Mouse (Mus musculus) forebrain, embryonic 11.5 days (tissue): Measurements from ENCODE around the gene Tmem214. TPM values are rescaled to one million over a fixed set of nuclear protein-coding genes. Genes with fewer than 3 reads are reported as not detected.
A peak's percentile ranks its signal among the peaks of the same experiment; 100 is the strongest.

ENCODE experiments used
- ATAC-seq: fragments of 200-750 bp; cut with Nextera tagmentation; replicated peaks from 2 replicates; pipeline ENCODE4 v1.8.0; 2017; ENCODE audit warnings: moderate TSS enrichment; ENCODE audit not compliant: low FRiP score
- DNase-seq: peaks from one replicate; pipeline ENCODE4 v3.0.0-alpha.2; 2017; ENCODE audit warnings: low spot score
- H3K27ac ChIP-seq: fragments of 300-500 bp; sonication (generic); 2 replicates; pipeline ENCODE4 v1.5.1; 2014; ENCODE audit warnings: low read depth, low read length
- H3K27me3 ChIP-seq: fragments of 300-500 bp; sonication (generic); 2 replicates; pipeline ENCODE4 v1.6.1; 2014; ENCODE audit warnings: mild to moderate bottlenecking, low read length, mixed read lengths; ENCODE audit not compliant: control insufficient read depth, insufficient read depth
- H3K36me3 ChIP-seq: fragments of 300-500 bp; sonication (generic); 2 replicates; pipeline ENCODE4 v1.6.1; 2014; ENCODE audit warnings: mild to moderate bottlenecking, low read length, moderate library complexity, mixed read lengths; ENCODE audit not compliant: control insufficient read depth, insufficient read depth
- H3K4me1 ChIP-seq: fragments of 300-500 bp; sonication (generic); replicated peaks from 2 replicates; pipeline ENCODE4 v1.6.1; 2014; ENCODE audit warnings: low read length, mixed read lengths; ENCODE audit not compliant: control insufficient read depth, insufficient read depth
- H3K4me2 ChIP-seq: fragments of 300-500 bp; sonication (generic); 2 replicates; pipeline ENCODE4 v1.6.1; 2014; ENCODE audit warnings: low read depth, mild to moderate bottlenecking, low read length, moderate library complexity, mixed read lengths; ENCODE audit not compliant: severe bottlenecking
- H3K4me3 ChIP-seq: fragments of 300-500 bp; sonication (generic); 2 replicates; pipeline ENCODE4 v1.5.1; 2014; ENCODE audit warnings: low read depth, low read length
- H3K9ac ChIP-seq: fragments of 300-500 bp; sonication (generic); 2 replicates; pipeline ENCODE4 v1.6.1; 2014; ENCODE audit warnings: low read length
- H3K9me3 ChIP-seq: fragments of 300-500 bp; sonication (generic); 2 replicates; pipeline ENCODE4 v1.6.1; 2016; ENCODE audit warnings: low read length, mixed read lengths; ENCODE audit not compliant: control insufficient read depth
- WGBS: fragments of 180-500 bp; shearing (Covaris S2); extraction: QIAGEN DNeasy Blood & Tissue Kit; methylation state at CpG from one replicate; pipeline ENCODE4 v1.1.7; 2014; 5-methylcytosine and 5-hydroxymethylcytosine counted together
- polyA plus RNA-seq: library from polyadenylated mRNA; unstranded; fragments of >200 nt; fragmentation: Nextera tagmentation; extraction: Ambion mirVana; gene quantifications from 2 replicates; pipeline ENCODE4 v1.2.1, GENCODE M21; 2014

Gene Tmem214
- polyA plus RNA-seq, 1 experiment from 2014 or later, result 49.8 TPM

DNA sequence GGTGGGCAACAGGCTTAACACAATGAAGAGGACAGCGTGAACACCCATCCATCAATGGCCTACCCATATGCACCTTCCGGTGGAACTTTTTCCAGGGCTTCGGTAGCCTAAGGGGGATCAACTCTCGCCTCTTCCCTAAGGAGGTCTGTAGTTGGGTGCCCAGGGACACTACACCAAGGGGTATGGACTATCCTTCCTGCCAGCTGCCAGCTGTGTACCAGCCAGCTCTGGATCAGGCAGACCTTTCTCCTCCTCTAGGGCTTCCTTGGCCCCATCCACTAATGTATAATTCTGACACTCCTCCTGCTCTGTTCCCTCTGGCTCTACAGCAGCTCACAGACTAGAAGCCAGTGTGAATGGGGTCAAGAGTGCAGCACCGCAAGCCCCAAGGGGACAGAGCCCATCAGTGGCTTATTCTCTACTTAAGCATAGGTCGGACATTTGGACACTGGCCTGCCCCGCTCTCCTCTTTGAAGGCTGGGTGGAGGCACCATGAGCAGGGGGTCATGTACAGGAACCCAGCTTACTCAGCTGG, 46.4 kb downstream of the Tmem214 start:
- Histone ChIP-seq H3K4me1 (peaks cover 13% of the 10 kb centered on the region; the same call in 1 of the 2 replicates), H3K9me3 (no peaks in the 10 kb centered on the region), H3K9ac (no peak overlapping the region; the same call in 1 of the 2 replicates), H3K4me3 (peak overlapping the region; percentile 14), H3K27me3 (no peaks in the 10 kb centered on the region), H3K36me3 (no peaks in the 10 kb centered on the region), H3K27ac (peak overlapping the region; percentile 42), H3K4me2 (peak overlapping the region; percentile 26; the same call in 1 of the 2 replicates)
- ATAC-seq (no peak), DNase-seq (no peak)
- 77% methylated on average over 7 of the region's 7 CpGs for WGBS

DNA sequence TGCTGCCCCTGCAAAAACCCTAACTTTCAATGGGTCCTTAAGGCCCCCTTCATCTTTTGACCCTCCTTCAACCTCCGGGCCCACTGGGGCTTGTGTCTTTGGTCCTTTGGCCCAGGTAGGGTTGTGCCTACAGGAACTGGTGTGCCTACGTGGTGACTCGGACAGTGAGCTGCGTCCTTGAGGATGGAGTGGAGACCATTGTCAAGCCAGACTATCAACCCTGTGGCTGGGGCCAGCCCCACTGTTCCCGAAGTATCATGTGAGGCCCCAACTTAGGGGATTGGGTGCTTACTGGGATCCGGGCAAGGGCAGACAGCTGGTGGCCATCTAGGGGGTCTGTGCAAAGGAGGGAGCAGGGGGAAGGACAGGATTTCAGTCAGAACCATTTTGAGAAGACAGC, 47.0 kb downstream of the Tmem214 start:
- no peaks in the 10 kb centered on the region for H3K27me3 ChIP-seq
- peak overlapping the region; percentile 26; the same call in 1 of the 2 replicates for H3K4me2 ChIP-seq
- H3K36me3 ChIP-seq, result no peaks in the 10 kb centered on the region
- 0 out of 2 replicates have a peak overlapping the region, but pooled peaks have one; percentile 14 for H3K4me3 ChIP-seq
- DNase-seq (no peak), ATAC-seq (no peak)
- 68% methylated on average over 6 of the region's 6 CpGs for WGBS
- no peak overlapping the region for H3K27ac ChIP-seq
- no peaks in the 10 kb centered on the region for H3K9me3 ChIP-seq
- no peak overlapping the region for H3K9ac ChIP-seq
- peaks cover 13% of the 10 kb centered on the region; the same call in 1 of the 2 replicates for H3K4me1 ChIP-seq

DNA sequence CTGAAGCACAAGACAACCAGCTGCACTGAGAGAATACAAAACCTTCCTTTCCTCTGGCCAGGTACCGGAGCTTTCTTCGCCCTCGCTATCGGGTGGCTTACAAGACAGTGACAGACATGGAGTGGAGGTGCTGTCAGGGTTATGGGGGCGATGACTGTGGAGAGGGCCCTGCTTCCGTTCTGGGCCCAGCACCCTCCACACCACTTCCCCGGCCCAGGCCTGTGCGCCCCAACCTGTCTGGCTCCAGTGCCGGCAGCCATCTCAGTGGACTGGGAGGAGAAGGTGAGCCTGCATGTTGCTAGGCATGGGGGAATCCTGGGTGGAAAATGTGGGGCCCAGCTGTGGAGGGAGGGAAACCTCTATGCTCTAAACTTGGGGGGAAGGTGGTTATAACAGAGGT, 47.6 kb downstream of the Tmem214 start:
- ATAC-seq (peak; percentile 42), DNase-seq (no peak)
- H3K4me2 ChIP-seq, result peak overlapping the region; percentile 26; the same call in 1 of the 2 replicates
- peak overlapping the region; percentile 14; the same call in 1 of the 2 replicates for H3K9ac ChIP-seq
- no peaks in the 10 kb centered on the region for H3K27me3 ChIP-seq
- H3K36me3 ChIP-seq, result no peaks in the 10 kb centered on the region
- peaks cover 13% of the 10 kb centered on the region; the same call in 1 of the 2 replicates for H3K4me1 ChIP-seq
- H3K9me3 ChIP-seq, result no peaks in the 10 kb centered on the region
- H3K27ac ChIP-seq, result 0 out of 2 replicates have a peak overlapping the region, but pooled peaks have one; percentile 8
- peak overlapping the region; percentile 4; the same call in 1 of the 2 replicates for H3K4me3 ChIP-seq
- WGBS, result 67% methylated on average over 9 of the region's 9 CpGs

DNA sequence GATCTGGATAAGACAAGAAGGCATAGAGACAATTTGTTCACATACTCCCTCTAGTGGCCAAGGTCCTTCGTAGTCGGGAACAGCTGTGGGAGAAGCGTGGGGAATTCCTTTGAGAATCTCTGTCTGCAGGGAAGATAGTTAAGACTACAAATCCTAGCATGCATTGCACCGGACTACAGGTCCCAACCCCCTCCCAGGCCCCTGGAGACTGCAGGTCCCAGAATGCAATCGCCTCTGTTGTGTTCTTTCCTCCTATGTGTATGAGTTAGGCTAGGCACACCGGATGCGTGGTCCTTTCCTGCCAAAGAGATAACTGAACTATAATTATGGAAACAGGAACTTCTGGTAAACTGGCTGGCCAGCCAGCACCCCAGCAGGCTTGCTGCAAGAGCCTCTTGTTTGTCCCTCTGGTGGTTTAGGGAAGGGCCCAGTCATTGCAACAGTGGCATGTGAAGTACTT, 48.2 kb downstream of the Tmem214 start:
- peak; percentile 85 for ATAC-seq
- H3K36me3 ChIP-seq, result no peaks in the 10 kb centered on the region
- no peaks in the 10 kb centered on the region for H3K9me3 ChIP-seq
- H3K27me3 ChIP-seq, result no peaks in the 10 kb centered on the region
- H3K9ac ChIP-seq, result no peak overlapping the region
- peaks cover 16% of the 10 kb centered on the region; the same call in 1 of the 2 replicates for H3K4me1 ChIP-seq
- WGBS, result 7% methylated on average over 7 of the region's 7 CpGs
- H3K27ac ChIP-seq, result no peak overlapping the region
- peak; percentile 88 for DNase-seq
- peak overlapping the region; percentile 34; the same call in 1 of the 2 replicates for H3K4me2 ChIP-seq
- no peak overlapping the region; the same call in 1 of the 2 replicates for H3K4me3 ChIP-seq

DNA sequence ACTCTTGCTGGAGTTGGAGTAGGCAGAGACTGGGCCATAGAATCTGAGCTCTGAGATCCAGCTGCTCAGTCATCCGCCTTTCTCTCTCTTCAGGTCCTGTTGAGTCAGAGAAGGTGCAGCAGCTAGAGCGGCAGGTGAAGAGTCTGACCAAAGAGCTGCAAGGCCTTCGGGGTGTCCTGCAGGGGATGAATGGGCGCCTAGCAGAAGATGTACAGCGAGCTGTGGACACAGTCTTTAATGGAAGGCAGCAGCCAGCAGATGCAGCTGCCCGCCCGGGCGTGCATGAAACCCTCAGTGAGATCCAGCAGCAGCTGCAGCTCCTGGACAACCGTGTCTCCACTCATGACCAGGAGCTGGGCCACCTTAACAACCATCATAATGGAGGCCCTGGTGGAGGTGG, 49.0 kb downstream of the Tmem214 start:
- H3K9ac ChIP-seq, result no peak overlapping the region
- no peak overlapping the region for H3K27ac ChIP-seq
- no peak overlapping the region for H3K4me2 ChIP-seq
- 90% methylated on average over 9 of the region's 9 CpGs for WGBS
- no peak for ATAC-seq
- no peaks in the 10 kb centered on the region for H3K36me3 ChIP-seq
- H3K4me1 ChIP-seq, result peaks cover 17% of the 10 kb centered on the region
- H3K27me3 ChIP-seq, result no peaks in the 10 kb centered on the region
- H3K9me3 ChIP-seq, result no peaks in the 10 kb centered on the region
- H3K4me3 ChIP-seq, result no peak overlapping the region
- DNase-seq, result no peak

DNA sequence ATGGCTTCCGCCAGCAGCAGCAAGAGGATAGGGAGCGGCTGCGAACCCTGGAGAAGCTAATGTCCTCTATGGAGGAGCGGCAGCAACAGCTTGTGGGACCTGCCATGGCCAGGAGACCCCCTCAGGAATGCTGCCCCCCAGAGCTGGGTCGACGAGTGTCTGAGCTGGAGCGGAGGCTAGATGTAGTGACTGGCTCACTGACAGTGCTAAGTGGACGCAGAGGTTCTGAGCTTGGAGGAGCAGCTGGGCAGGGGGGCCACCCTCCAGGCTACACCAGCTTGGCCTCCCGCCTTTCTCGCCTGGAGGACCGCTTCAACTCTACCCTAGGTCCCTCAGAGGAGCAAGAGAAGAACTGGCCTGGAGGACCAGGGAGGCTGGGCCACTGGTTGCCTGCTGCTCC, 49.5 kb downstream of the Tmem214 start:
- no peaks in the 10 kb centered on the region for H3K36me3 ChIP-seq
- no peak overlapping the region for H3K27ac ChIP-seq
- 94% methylated on average over 11 of the region's 11 CpGs for WGBS
- peaks cover 19% of the 10 kb centered on the region for H3K4me1 ChIP-seq
- no peak overlapping the region for H3K4me3 ChIP-seq
- H3K27me3 ChIP-seq, result no peaks in the 10 kb centered on the region
- H3K9me3 ChIP-seq, result no peaks in the 10 kb centered on the region
- H3K4me2 ChIP-seq, result no peak overlapping the region
- no peak for ATAC-seq
- no peak for DNase-seq
- H3K9ac ChIP-seq, result no peak overlapping the region

DNA sequence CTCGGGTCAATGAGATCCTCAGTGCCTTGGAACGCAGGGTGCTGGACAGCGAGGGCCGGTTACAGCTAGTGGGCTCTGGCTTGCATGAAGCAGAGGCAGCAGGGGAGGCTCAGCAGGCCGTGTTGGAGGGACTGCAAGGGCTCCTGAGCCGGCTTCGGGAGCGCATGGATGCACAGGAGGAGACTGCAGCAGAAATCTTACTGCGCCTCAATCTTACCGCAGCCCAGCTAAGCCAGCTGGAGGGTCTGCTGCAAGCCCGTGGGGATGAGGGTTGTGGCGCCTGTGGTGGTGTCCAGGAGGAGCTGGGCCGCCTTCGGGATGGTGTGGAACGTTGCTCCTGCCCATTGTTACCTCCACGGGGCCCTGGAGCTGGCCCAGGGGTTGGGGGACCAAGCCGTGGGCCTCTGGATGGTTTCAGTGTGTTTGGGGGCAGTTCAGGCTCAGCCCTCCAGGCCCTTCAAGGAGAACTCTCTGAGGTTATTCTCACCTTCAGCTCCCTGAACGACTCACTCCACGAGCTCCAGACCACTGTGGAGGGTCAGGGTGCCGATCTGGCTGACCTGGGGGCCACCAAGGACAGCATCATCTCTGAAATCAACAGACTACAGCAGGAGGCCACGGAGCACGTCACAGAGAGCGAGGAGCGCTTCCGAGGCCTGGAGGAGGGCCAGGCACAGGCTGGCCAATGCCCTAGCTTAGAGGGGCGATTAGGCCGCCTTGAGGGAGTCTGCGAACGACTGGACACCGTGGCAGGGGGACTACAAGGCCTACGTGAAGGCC, 50.3 kb downstream of the Tmem214 start:
- no peaks in the 10 kb centered on the region for H3K36me3 ChIP-seq
- no peak overlapping the region for H3K4me2 ChIP-seq
- no peaks in the 10 kb centered on the region for H3K27me3 ChIP-seq
- H3K9ac ChIP-seq, result no peak overlapping the region
- no peak overlapping the region for H3K4me3 ChIP-seq
- WGBS, result 83% methylated on average over 31 of the region's 31 CpGs
- DNase-seq, result no peak
- ATAC-seq, result no peak
- H3K27ac ChIP-seq, result no peak overlapping the region
- H3K4me1 ChIP-seq, result peaks cover 19% of the 10 kb centered on the region
- no peaks in the 10 kb centered on the region for H3K9me3 ChIP-seq

DNA sequence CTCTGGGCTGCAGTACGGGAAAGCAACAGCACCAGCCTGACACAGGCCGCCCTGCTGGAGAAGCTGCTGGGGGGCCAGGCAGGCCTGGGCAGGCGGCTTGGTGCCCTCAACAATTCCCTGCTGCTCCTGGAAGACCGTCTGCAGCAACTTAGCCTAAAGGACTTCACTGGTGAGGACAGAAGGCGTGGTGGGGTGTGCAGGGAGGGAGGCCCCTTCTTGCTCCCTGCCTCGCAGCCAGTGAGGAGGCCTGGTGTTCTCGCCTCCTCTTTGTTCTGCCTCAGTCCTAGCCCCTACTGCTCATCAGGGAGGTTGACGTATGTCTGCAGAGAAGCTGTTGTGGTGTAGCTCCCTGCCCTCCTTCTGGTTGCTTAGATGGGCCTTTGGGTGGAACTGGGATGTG, 50.9 kb downstream of the Tmem214 start:
- Histone ChIP-seq H3K4me1 (peaks cover 17% of the 10 kb centered on the region), H3K27me3 (no peaks in the 10 kb centered on the region), H3K27ac (no peak overlapping the region), H3K4me3 (no peak overlapping the region), H3K9ac (no peak overlapping the region), H3K9me3 (no peaks in the 10 kb centered on the region), H3K4me2 (no peak overlapping the region), H3K36me3 (no peaks in the 10 kb centered on the region)
- 80% methylated on average over 8 of the region's 8 CpGs for WGBS
- DNase-seq (no peak), ATAC-seq (no peak)
